Mouse (Mus musculus): ENCODE measurements around the gene Mrpl42. TPM values are rescaled to one million over a fixed set of nuclear protein-coding genes. Genes with fewer than 3 reads are reported as not detected.

The Mrpl42 gene
- polyA plus RNA-seq, 1 experiment from 2014 or later: 281 TPM

- no peak for ATAC-seq (ENCODE audit: low FRiP score, low read depth)
- H3K4me3 ChIP-seq: no peak overlapping the region
- no peaks in the 10 kb centered on the region for H3K4me1 ChIP-seq
- H3K36me3 ChIP-seq: no peaks in the 10 kb centered on the region
- no peak overlapping the region for H3K27ac ChIP-seq (replicated peaks)
- no peak overlapping the region for H3K4me2 ChIP-seq (replicated peaks)
- H3K9me3 ChIP-seq: no peaks in the 10 kb centered on the region
- no peak overlapping the region for H3K9ac ChIP-seq (replicated peaks)
- WGBS: 94% methylated on average over 16 of the region's 16 CpGs
- H3K27me3 ChIP-seq: no peaks in the 10 kb centered on the region
Measured at GRCm38 (mm10) chr10:95447954-95448353, 53.8 kb downstream of the Mrpl42 start.

GRCm38 (mm10) chr10:95445104-95446056 lies 56.4 kb downstream of the Mrpl42 start:
- H3K9me3 ChIP-seq: no peaks in the 10 kb centered on the region
- no peak overlapping the region for H3K4me3 ChIP-seq
- H3K9ac ChIP-seq (replicated peaks): no peak overlapping the region
- H3K4me1 ChIP-seq: no peaks in the 10 kb centered on the region
- H3K36me3 ChIP-seq: no peaks in the 10 kb centered on the region
- H3K27ac ChIP-seq (replicated peaks): no peak overlapping the region
- no peak overlapping the region for H3K4me2 ChIP-seq (replicated peaks)
- 87% methylated on average over 18 of the region's 18 CpGs for WGBS
- no peak for ATAC-seq (ENCODE audit: low FRiP score, low read depth)
- H3K27me3 ChIP-seq: no peaks in the 10 kb centered on the region

GRCm38 (mm10) chr10:95442334-95442733 lies 59.4 kb downstream of the Mrpl42 start:
- Histone ChIP-seq H3K9me3 (no peaks in the 10 kb centered on the region), H3K27me3 (no peaks in the 10 kb centered on the region), H3K9ac (replicated peaks) (no peak overlapping the region), H3K4me1 (no peaks in the 10 kb centered on the region), H3K4me3 (no peak overlapping the region), H3K36me3 (no peaks in the 10 kb centered on the region), H3K27ac (replicated peaks) (no peak overlapping the region), H3K4me2 (replicated peaks) (no peak overlapping the region)
- no peak for ATAC-seq (ENCODE audit: low FRiP score, low read depth)
- 77% methylated on average over 4 of the region's 4 CpGs for WGBS

- no peaks in the 10 kb centered on the region for H3K27me3 ChIP-seq
- H3K9me3 ChIP-seq: no peaks in the 10 kb centered on the region
- H3K4me1 ChIP-seq: no peaks in the 10 kb centered on the region
- H3K4me2 ChIP-seq (replicated peaks): no peak overlapping the region
- 44% methylated on average over 2 of the region's 2 CpGs for WGBS
- ATAC-seq (ENCODE audit: low FRiP score, low read depth): no peak
- no peak overlapping the region for H3K9ac ChIP-seq (replicated peaks)
- H3K27ac ChIP-seq (replicated peaks): no peak overlapping the region
- no peak overlapping the region for H3K4me3 ChIP-seq
- no peaks in the 10 kb centered on the region for H3K36me3 ChIP-seq
Measured at GRCm38 (mm10) chr10:95440566-95440965, 61.2 kb downstream of the Mrpl42 start.

DNA sequence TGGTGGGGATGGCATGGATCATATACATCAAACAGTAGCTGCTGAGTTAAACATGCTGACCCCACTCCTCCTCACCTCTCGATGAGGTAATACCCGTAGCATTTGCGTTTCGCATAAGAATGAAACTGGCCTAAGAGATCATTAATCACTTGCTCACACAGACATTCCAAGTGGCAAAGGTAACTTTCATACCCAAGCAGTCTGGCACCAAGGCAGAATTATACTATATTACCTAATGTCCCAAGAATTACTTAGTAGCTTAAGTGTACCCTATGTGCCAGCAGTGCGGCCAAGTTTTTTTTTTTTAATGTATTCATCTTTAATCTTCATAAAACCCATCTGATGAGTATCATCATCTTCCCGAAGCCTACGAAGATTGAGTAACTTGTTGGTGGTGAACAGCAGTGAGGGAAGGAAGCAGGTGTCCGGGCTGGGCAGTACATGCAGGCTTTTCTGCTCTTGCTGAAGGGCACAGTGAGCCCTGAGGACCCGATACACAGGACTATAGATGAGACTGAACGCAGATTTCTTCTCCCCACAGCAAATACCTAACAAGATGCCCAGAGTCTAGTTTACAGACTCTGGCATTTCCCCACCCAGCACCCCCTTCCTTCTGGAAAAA lies 61.9 kb downstream of the Mrpl42 start:
- Histone ChIP-seq H3K36me3 (no peaks in the 10 kb centered on the region), H3K27me3 (no peaks in the 10 kb centered on the region), H3K4me3 (no peak overlapping the region), H3K9me3 (no peaks in the 10 kb centered on the region), H3K9ac (replicated peaks) (no peak overlapping the region), H3K4me1 (no peaks in the 10 kb centered on the region), H3K4me2 (replicated peaks) (no peak overlapping the region), H3K27ac (replicated peaks) (no peak overlapping the region)
- 91% methylated on average over 10 of the region's 10 CpGs for WGBS
- no peak for ATAC-seq (ENCODE audit: low FRiP score, low read depth)

- H3K4me3 ChIP-seq: no peak overlapping the region
- no peak overlapping the region for H3K4me2 ChIP-seq (replicated peaks)
- H3K9me3 ChIP-seq: no peaks in the 10 kb centered on the region
- no peaks in the 10 kb centered on the region for H3K4me1 ChIP-seq
- H3K27me3 ChIP-seq: no peaks in the 10 kb centered on the region
- H3K27ac ChIP-seq (replicated peaks): no peak overlapping the region
- no peak overlapping the region for H3K9ac ChIP-seq (replicated peaks)
- ATAC-seq (ENCODE audit: low FRiP score, low read depth): no peak
- 77% methylated on average over 11 of the region's 11 CpGs for WGBS
- H3K36me3 ChIP-seq: no peaks in the 10 kb centered on the region
Measured at GRCm38 (mm10) chr10:95438941-95439340, 62.8 kb downstream of the Mrpl42 start.

Other genes with a start within 250 kb of the Mrpl42 start
- 12.0 and 14.4 TPM in 2 replicates for gene Cradd, start 177.8 kb downstream of the Mrpl42 start, polyA plus RNA-seq (2016; fragmentation: Nextera tagmentation; extraction: Ambion mirVana)
- 37.9 and 38.4 TPM in 2 replicates for gene Socs2, start 84.8 kb downstream of the Mrpl42 start, polyA plus RNA-seq (2016; fragmentation: Nextera tagmentation; extraction: Ambion mirVana)
- 388 and 405 TPM in 2 replicates for gene Ube2n, start 13.2 kb upstream of the Mrpl42 start, polyA plus RNA-seq (2016; fragmentation: Nextera tagmentation; extraction: Ambion mirVana)
- gene Nudt4, start 62.2 kb upstream of the Mrpl42 start, polyA plus RNA-seq (2016; fragmentation: Nextera tagmentation; extraction: Ambion mirVana): 124 and 125 TPM in 2 replicates
- gene Anapc15-ps, start 171.5 kb upstream of the Mrpl42 start, polyA plus RNA-seq (2016; fragmentation: Nextera tagmentation; extraction: Ambion mirVana): not detected in 2 replicates